Mouse (Mus musculus): ENCODE results near the gene Crip2.

Crip2 gene

DNA sequence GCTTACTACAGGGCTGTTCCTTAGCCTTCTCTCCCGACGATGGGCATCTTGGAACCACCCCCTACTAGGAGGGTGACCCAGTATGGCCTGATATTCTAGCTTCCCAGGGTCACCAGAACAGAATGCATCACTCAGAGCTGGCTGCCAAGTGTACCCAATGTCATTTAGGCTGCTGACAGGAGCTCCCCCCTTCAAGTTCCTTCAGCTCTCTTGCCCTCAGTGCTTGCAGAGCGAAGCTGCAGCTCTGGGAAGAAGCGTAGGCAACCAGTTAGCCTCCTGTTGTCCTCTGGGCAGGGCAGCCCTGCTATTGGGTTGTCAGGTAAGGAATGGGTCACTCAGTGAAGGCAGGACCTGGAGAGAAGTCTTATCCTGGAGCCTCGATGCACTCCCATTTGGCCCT lies 44.9 kb downstream of the Crip2 start:
- DNase-seq (ENCODE audit: low read depth, low spot score) = no peak

DNA sequence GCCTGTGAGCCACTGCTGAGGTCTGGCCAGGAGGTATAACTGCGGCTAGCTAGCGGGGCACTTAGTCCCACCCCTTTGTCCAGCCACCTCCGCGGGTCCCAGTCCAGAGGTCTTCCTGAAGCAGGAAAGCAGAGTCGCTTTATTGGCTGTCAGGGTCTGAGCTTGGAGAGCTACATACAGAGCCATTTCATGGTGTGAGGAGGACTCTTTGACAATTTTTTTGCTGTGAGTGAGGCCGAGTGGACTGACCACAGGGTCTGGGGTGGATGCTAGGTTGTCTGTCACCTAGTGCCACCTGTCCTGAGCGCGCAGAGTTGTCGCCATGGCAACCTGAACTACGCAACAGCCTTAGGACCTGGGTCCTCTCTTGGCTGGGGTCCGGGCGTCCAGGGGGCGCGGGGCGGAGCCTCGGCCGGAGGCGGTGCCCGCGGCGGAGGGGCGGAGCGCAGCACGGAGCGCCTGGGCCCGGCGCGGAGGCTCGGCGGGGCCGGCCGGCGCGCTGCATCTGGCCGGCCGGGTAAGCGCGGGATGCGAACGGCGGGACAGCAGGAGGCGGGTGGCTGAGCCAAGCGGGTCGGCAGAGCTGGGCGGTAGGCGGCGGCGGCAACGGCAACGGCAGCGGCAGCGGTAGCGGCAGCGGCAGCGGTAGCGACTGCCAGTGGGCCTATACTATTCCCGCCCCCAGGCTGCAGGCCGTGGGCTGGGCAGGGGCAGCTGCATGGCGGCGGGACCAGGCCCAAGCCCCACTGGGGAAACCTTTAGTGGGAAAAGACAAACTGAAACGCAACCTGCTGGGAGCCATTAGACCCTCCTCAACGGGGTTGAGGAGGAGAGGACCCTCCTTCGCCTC lies 45.6 kb downstream of the Crip2 start, which contains the start of gene Tmem121:
Tmem121 (plus strand) TSS at position 489 of the 850 bp plus-strand sequence.
- peak; percentile 47 for DNase-seq (ENCODE audit: low read depth, low spot score)

DNA sequence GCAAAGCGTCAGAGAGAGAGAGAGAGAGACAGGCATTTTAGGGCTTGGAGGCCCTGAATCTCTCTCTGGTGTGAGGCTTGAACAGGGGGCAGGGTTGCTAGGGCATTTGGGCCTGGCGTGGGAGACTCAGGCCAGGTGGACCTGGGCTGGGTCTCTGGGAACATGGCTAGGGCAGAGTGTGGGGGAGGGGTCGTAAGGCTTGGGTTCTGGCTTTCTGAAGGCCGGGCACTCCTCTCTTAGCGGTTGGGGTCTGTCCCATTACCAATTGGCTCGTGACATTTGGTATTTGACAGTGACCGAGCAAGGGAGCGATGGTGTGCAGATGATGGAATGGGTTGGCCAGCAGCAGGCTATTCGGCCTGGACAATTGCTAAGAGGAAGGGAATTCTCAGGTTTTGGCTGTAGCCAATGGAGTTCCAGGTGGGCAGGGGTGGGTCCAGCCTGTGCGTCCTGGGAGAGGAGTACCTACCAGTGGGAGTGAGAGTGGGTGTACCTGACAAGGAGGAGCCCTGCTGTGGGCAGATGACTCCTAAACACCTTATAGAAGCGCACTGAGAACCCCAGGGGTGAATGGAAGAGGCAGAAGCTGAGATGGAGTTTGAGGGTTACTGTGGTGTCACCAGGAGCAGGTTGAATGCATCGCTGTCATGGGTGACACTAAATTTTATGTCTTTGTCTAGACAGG lies 46.4 kb downstream of the Crip2 start:
- DNase-seq (ENCODE audit: low read depth, low spot score) = no peak

DNA sequence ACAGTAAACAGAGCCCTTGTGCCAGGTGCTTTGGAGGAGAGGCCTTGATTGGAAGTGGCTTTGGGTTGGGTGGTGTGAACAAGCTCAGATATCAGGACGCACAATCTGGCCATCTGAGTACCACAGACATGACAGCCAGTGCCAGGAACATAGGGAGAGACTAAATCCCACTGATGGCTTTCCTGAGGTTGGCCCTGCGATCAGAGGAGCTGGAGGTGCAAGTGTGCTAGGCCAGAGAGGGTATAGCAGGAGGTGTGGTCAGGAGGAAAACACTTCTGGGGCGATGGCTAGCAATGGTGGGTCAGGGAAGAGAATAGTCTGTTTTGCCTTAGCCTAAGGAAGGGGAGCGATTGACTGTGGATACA lies 47.0 kb downstream of the Crip2 start:
- DNase-seq (ENCODE audit: low read depth, low spot score) = no peak

DNA sequence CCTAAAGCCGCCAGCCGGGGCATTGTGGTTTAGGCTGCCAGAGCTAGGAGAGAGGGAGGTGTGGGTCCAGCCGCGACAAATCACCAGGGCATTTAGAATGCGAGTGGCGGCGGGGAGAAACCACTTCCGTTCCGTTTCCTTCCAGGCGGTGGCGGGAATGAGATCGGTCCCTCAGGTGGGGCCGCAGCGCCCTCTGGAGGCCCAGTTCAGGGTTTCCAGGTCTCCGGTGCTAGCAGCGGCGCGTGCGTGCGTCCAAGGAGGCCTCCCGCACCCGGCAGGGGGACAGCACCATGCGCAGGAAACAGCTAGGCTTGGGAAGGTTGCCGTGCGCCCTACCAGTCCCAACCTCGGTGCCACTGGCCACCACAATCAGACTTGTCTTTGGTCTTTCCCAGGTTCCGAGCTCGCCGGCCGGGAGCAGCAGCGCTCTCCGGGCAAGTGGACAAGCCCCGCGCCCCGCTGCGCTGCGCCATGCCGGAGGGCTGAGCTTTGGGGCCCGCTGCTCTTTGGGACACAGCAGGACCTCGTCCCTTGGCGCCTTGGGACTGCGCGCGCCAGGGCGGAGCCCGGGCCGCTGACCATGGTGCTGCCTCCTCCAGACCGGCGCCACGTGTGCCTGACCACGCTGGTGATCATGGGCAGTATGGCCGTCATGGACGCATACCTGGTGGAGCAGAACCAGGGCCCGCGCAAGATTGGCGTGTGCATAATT lies 47.7 kb downstream of the Crip2 start:
- DNase-seq (ENCODE audit: low read depth, low spot score) = peak; percentile 86

DNA sequence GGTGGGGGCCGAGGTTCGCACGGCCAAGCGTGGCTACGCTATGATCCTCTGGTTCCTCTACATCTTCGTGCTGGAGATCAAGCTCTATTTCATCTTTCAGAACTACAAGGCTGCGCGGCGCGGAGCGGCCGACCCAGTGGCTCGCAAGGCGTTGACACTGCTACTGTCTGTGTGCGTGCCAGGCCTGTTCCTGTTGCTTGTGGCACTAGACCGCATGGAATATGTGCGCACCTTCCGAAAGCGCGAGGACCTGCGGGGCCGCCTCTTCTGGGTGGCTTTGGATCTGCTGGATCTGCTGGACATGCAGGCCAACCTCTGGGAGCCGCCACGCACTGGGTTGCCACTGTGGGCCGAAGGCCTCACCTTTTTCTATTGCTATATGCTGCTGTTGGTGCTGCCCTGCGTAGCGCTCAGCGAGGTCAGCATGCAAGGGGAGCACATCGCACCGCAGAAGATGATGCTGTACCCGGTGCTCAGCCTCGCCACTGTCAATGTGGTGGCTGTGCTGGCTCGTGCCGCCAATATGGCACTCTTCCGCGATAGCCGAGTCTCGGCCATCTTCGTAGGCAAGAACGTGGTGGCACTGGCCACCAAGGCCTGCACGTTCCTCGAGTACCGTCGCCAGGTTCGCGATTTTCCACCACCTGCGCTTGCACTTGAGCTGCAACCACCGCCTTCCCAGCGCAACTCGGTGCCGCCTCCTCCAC lies 48.5 kb downstream of the Crip2 start:
- DNase-seq (ENCODE audit: low read depth, low spot score) = no peak

DNA sequence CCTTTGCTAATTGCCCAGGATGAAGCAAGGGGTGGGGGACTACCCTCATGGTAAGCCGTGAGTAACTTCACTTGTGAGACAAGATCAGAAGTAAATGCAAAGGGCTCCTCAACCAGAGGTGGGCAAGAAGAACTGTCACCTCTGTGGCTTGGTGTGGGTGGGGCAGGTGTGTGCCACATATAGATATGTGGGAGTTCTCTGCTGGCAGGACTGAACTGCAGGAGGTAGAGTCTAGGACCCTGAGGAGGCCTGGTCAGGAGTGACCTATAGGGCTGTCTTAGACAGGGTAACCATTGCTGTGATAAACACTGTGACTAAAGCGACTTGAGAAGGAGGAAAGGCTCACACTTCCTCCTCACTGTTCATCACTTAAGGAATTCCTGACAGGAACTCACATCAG lies 53.4 kb downstream of the Crip2 start:
- no peak for DNase-seq (ENCODE audit: low read depth, low spot score)

All from R1 (cell line).